Mouse (Mus musculus): ENCODE measurements around the gene Gm49373.

- TF ChIP-seq EP300 (IDR thresholded peaks at IDR 0.05; ENCODE audit: insufficient read depth, low read depth, low read length) (no peak), CTCF (IDR thresholded peaks at IDR 0.05) (no peak)
Measured at GRCm38 (mm10) chr9:21043563-21043962, 29.3 kb downstream of the Gm49373 start.

All from heart, adult 2 months (tissue).